Mouse (Mus musculus) embryonic facial prominence, embryonic 14.5 days (tissue): ENCODE measurements around the gene Lag3. TPM values are rescaled to one million over a fixed set of nuclear protein-coding genes. Genes with fewer than 3 reads are reported as not detected.
A peak's percentile ranks its signal among the peaks of the same experiment; 100 is the strongest.

ENCODE experiments used
- ATAC-seq: fragments of 200-750 bp; cut with Nextera tagmentation; 2 replicates; pipeline ENCODE4 v1.8.0; 2017; ENCODE audit warnings: low read depth, moderate number of reproducible peaks, moderate TSS enrichment
- DNase-seq: peaks from one replicate; pipeline ENCODE4 v3.0.0-alpha.2; 2015; ENCODE audit warnings: low spot score
- H3K27ac ChIP-seq: fragments of 300-500 bp; sonication (generic); replicated peaks from 2 replicates; pipeline ENCODE4 v1.5.1; 2014; ENCODE audit warnings: low read depth, mild to moderate bottlenecking, low read length, moderate library complexity
- H3K27me3 ChIP-seq: fragments of 300-500 bp; sonication (generic); replicated peaks from 2 replicates; pipeline ENCODE4 v1.6.1; 2014; ENCODE audit warnings: low read length; ENCODE audit not compliant: control insufficient read depth, insufficient read depth
- H3K36me3 ChIP-seq: fragments of 300-500 bp; sonication (generic); 2 replicates; pipeline ENCODE4 v1.6.1; 2014; ENCODE audit warnings: low read length, mixed read lengths; ENCODE audit not compliant: control insufficient read depth, insufficient read depth
- H3K4me1 ChIP-seq: fragments of 300-500 bp; sonication (generic); 2 replicates; pipeline ENCODE4 v1.6.1; 2014; ENCODE audit warnings: antibody characterized with exemption, low read length; ENCODE audit not compliant: control insufficient read depth, insufficient read depth
- H3K4me2 ChIP-seq: fragments of 300-500 bp; sonication (generic); 2 replicates; pipeline ENCODE4 v1.6.1; 2014; ENCODE audit warnings: low read depth, mild to moderate bottlenecking, low read length, moderate library complexity, mixed read lengths
- H3K4me3 ChIP-seq: fragments of 300-500 bp; sonication (generic); 2 replicates; pipeline ENCODE4 v1.5.1; 2014; ENCODE audit warnings: low read depth, mild to moderate bottlenecking, low read length
- H3K9ac ChIP-seq: fragments of 300-500 bp; sonication (generic); 2 replicates; pipeline ENCODE4 v1.6.1; 2014; ENCODE audit warnings: low read depth, mild to moderate bottlenecking, low read length, moderate library complexity, mixed read lengths
- H3K9me3 ChIP-seq: fragments of 300-500 bp; sonication (generic); 2 replicates; pipeline ENCODE4 v1.6.1; 2016; ENCODE audit warnings: low read length; ENCODE audit not compliant: control insufficient read depth
- WGBS: fragments of 180-500 bp; shearing (Covaris S2); extraction: QIAGEN DNeasy Blood & Tissue Kit; methylation state at CpG from one replicate; pipeline ENCODE4 v1.1.7; 2014; 5-methylcytosine and 5-hydroxymethylcytosine counted together
- polyA plus RNA-seq: library from polyadenylated mRNA; unstranded; fragments of >200 nt; fragmentation: Nextera tagmentation; extraction: Ambion mirVana; gene quantifications from 2 replicates; pipeline ENCODE4 v1.2.1, GENCODE M21; 2014

Lag3 gene
- 1.9 and 2.4 TPM in 2 replicates for polyA plus RNA-seq

GRCm38 (mm10) chr6:124911533-124912218 lies at the start of gene Lag3:
Gene Lag3, minus strand, starts transcription at chr6:124911705.
- Histone ChIP-seq H3K36me3 (peaks cover 27% of the 10 kb centered on the region), H3K27me3 (no peaks in the 10 kb centered on the region), H3K4me2 (peak within 1 kb of the TSS; percentile 13), H3K9ac (peak within 1 kb of the TSS; percentile 20), H3K4me3 (no peak within 1 kb of the TSS), H3K9me3 (no peaks in the 10 kb centered on the region), H3K4me1 (peaks cover 23% of the 10 kb centered on the region), H3K27ac (no peak within 1 kb of the TSS)
- DNase-seq (no peak), ATAC-seq (no peak)
- WGBS: 48% methylated on average over 4 of the region's 13 CpGs

GRCm38 (mm10) chr6:124961021-124961420 lies 49.5 kb upstream of the Lag3 start:
- Histone ChIP-seq H3K36me3 (peaks cover 61% of the 10 kb centered on the region), H3K4me3 (no peak overlapping the region), H3K27me3 (no peaks in the 10 kb centered on the region), H3K4me2 (no peak overlapping the region), H3K9ac (no peak overlapping the region), H3K27ac (no peak overlapping the region), H3K4me1 (peaks cover 9% of the 10 kb centered on the region), H3K9me3 (no peaks in the 10 kb centered on the region)
- no peak for ATAC-seq
- DNase-seq: no peak
- 94% methylated on average over 12 of the region's 12 CpGs for WGBS

- Histone ChIP-seq H3K4me3 (no peak overlapping the region), H3K4me1 (peaks cover 8% of the 10 kb centered on the region), H3K36me3 (peaks cover 68% of the 10 kb centered on the region), H3K9me3 (no peaks in the 10 kb centered on the region), H3K27me3 (no peaks in the 10 kb centered on the region), H3K9ac (no peak overlapping the region), H3K4me2 (no peak overlapping the region), H3K27ac (no peak overlapping the region)
- whole genome bisulfite sequencing: 95% methylated on average over 13 of the region's 13 CpGs
- DNase-seq (no peak), ATAC-seq (no peak)
Measured at GRCm38 (mm10) chr6:124959960-124960359, 48.5 kb upstream of the Lag3 start.

GRCm38 (mm10) chr6:124958127-124958526 lies 46.6 kb upstream of the Lag3 start:
- no peak overlapping the region for H3K9ac ChIP-seq
- H3K9me3 ChIP-seq: no peaks in the 10 kb centered on the region
- no peaks in the 10 kb centered on the region for H3K4me1 ChIP-seq
- peaks cover 71% of the 10 kb centered on the region for H3K36me3 ChIP-seq
- DNase-seq (no peak), ATAC-seq (no peak)
- H3K4me3 ChIP-seq: no peak overlapping the region
- H3K27ac ChIP-seq: no peak overlapping the region
- no peak overlapping the region for H3K4me2 ChIP-seq
- no peaks in the 10 kb centered on the region for H3K27me3 ChIP-seq
- 91% methylated on average over 3 of the region's 3 CpGs for WGBS

GRCm38 (mm10) chr6:124955212-124955611 lies 43.7 kb upstream of the Lag3 start:
- no peak for DNase-seq

GRCm38 (mm10) chr6:124953991-124954715 lies 42.6 kb upstream of the Lag3 start:
- no peak overlapping the region for H3K4me2 ChIP-seq
- no peaks in the 10 kb centered on the region for H3K9me3 ChIP-seq
- no peak overlapping the region for H3K9ac ChIP-seq
- no peaks in the 10 kb centered on the region for H3K4me1 ChIP-seq
- no peak overlapping the region for H3K27ac ChIP-seq
- H3K36me3 ChIP-seq: peaks cover 37% of the 10 kb centered on the region
- 85% methylated on average over 2 of the region's 2 CpGs for WGBS
- ATAC-seq: no peak
- DNase-seq: no peak
- no peaks in the 10 kb centered on the region for H3K27me3 ChIP-seq
- no peak overlapping the region for H3K4me3 ChIP-seq

More at GRCm38 (mm10) chr6:124955212-124955611, 43.7 kb upstream of the Lag3 start:
- H3K27ac ChIP-seq: no peak overlapping the region
- H3K9ac ChIP-seq: no peak overlapping the region
- no peak for ATAC-seq
- H3K4me3 ChIP-seq: no peak overlapping the region
- WGBS: 88% methylated on average over 4 of the region's 4 CpGs
- no peak overlapping the region for H3K4me2 ChIP-seq
- peaks cover 48% of the 10 kb centered on the region for H3K36me3 ChIP-seq
- H3K27me3 ChIP-seq: no peaks in the 10 kb centered on the region
- no peaks in the 10 kb centered on the region for H3K9me3 ChIP-seq
- H3K4me1 ChIP-seq: no peaks in the 10 kb centered on the region

GRCm38 (mm10) chr6:124943526-124943925 lies 32.0 kb upstream of the Lag3 start:
- no peak overlapping the region for H3K27ac ChIP-seq
- no peak overlapping the region for H3K4me2 ChIP-seq
- H3K36me3 ChIP-seq: peaks cover 15% of the 10 kb centered on the region
- 92% methylated on average over 3 of the region's 3 CpGs for WGBS
- DNase-seq (no peak), ATAC-seq (no peak)
- H3K27me3 ChIP-seq: no peaks in the 10 kb centered on the region
- H3K9ac ChIP-seq: no peak overlapping the region
- H3K9me3 ChIP-seq: no peaks in the 10 kb centered on the region
- H3K4me3 ChIP-seq: no peak overlapping the region
- no peaks in the 10 kb centered on the region for H3K4me1 ChIP-seq

- no peak overlapping the region for H3K27ac ChIP-seq
- DNase-seq (no peak), ATAC-seq (no peak)
- 82% methylated on average over 1 of the region's 1 CpGs for WGBS
- H3K4me1 ChIP-seq: no peaks in the 10 kb centered on the region
- H3K27me3 ChIP-seq: no peaks in the 10 kb centered on the region
- no peak overlapping the region for H3K4me3 ChIP-seq
- no peak overlapping the region for H3K4me2 ChIP-seq
- peaks cover 33% of the 10 kb centered on the region for H3K36me3 ChIP-seq
- no peaks in the 10 kb centered on the region for H3K9me3 ChIP-seq
- H3K9ac ChIP-seq: no peak overlapping the region
Measured at GRCm38 (mm10) chr6:124941679-124942078, 30.2 kb upstream of the Lag3 start.
